Mouse (Mus musculus): Measurements from ENCODE around the gene Cd177. TPM values are rescaled to one million over a fixed set of nuclear protein-coding genes. Genes with fewer than 3 reads are reported as not detected.
"Not testable (repeated sequence)": the region's sequence is repeated elsewhere in the genome, so short reads cannot be mapped to it uniquely, and the experiment has no call there.

The Cd177 gene
- polyA plus RNA-seq (2015; fragmentation: Nextera tagmentation; extraction: Ambion mirVana): 1.5 and 1.8 TPM in 2 replicates

- no peak for ATAC-seq (ENCODE audit: low read depth)
- Histone ChIP-seq H3K4me3 (ENCODE audit: low read length) (no peak within 1 kb of the TSS), H3K27ac (ENCODE audit: low read length) (no peak within 1 kb of the TSS), H3K27me3 (ENCODE audit: control insufficient read depth, insufficient read depth, low read depth, low read length) (no peaks in the 10 kb centered on the region), H3K9me3 (ENCODE audit: control insufficient read depth, low read length) (no peaks in the 10 kb centered on the region), H3K4me2 (ENCODE audit: low read depth, low read length) (no peak within 1 kb of the TSS), H3K4me1 (replicated peaks; ENCODE audit: control insufficient read depth, insufficient read depth, low read length) (no peaks in the 10 kb centered on the region), H3K36me3 (ENCODE audit: control insufficient read depth, insufficient read depth, low read length) (no peaks in the 10 kb centered on the region), H3K9ac (ENCODE audit: low read length) (no peak within 1 kb of the TSS)
- 44% methylated on average over 6 of the region's 6 CpGs for WGBS
These were observed at the start of gene Cd177 for GRCm38 (mm10) chr7:24760211-24760610. Cd177 (minus strand) TSS chr7:24760311.

- H3K4me1 ChIP-seq (replicated peaks; ENCODE audit: control insufficient read depth, insufficient read depth, low read length): no peaks in the 10 kb centered on the region
- WGBS: 33% methylated on average over 2 of the region's 2 CpGs
- no peak overlapping the region for H3K27ac ChIP-seq (ENCODE audit: low read length)
- no peaks in the 10 kb centered on the region for H3K27me3 ChIP-seq (ENCODE audit: control insufficient read depth, insufficient read depth, low read depth, low read length)
- no peak overlapping the region for H3K9ac ChIP-seq (ENCODE audit: low read length)
- no peaks in the 10 kb centered on the region for H3K9me3 ChIP-seq (ENCODE audit: control insufficient read depth, low read length)
- no peaks in the 10 kb centered on the region for H3K36me3 ChIP-seq (ENCODE audit: control insufficient read depth, insufficient read depth, low read length)
- H3K4me2 ChIP-seq (ENCODE audit: low read depth, low read length): no peak overlapping the region
- no peak for ATAC-seq (ENCODE audit: low read depth)
- H3K4me3 ChIP-seq (ENCODE audit: low read length): no peak overlapping the region
These were observed 48.9 kb upstream of the Cd177 start for GRCm38 (mm10) chr7:24809041-24809440.

- WGBS: 28% methylated on average over 6 of the region's 6 CpGs
- no peaks in the 10 kb centered on the region for H3K9me3 ChIP-seq (ENCODE audit: control insufficient read depth, low read length)
- no peak for ATAC-seq (ENCODE audit: low read depth)
These were observed 44.7 kb upstream of the Cd177 start for GRCm38 (mm10) chr7:24804826-24805225.

GRCm38 (mm10) chr7:24802149-24802767 is 42.1 kb upstream of the Cd177 start:
- ATAC-seq (ENCODE audit: low read depth): no peak
- Histone ChIP-seq H3K4me2 (ENCODE audit: low read depth, low read length) (no peak overlapping the region), H3K36me3 (ENCODE audit: control insufficient read depth, insufficient read depth, low read length) (no peaks in the 10 kb centered on the region), H3K4me3 (ENCODE audit: low read length) (no peak overlapping the region), H3K4me1 (replicated peaks; ENCODE audit: control insufficient read depth, insufficient read depth, low read length) (no peaks in the 10 kb centered on the region), H3K9ac (ENCODE audit: low read length) (no peak overlapping the region), H3K27me3 (ENCODE audit: control insufficient read depth, insufficient read depth, low read depth, low read length) (no peaks in the 10 kb centered on the region), H3K9me3 (ENCODE audit: control insufficient read depth, low read length) (no peaks in the 10 kb centered on the region), H3K27ac (ENCODE audit: low read length) (no peak overlapping the region)
- WGBS: 55% methylated on average over 7 of the region's 7 CpGs

More at GRCm38 (mm10) chr7:24804826-24805225, 44.7 kb upstream of the Cd177 start:
- no peak overlapping the region for H3K4me2 ChIP-seq (ENCODE audit: low read depth, low read length)
- H3K27me3 ChIP-seq (ENCODE audit: control insufficient read depth, insufficient read depth, low read depth, low read length): no peaks in the 10 kb centered on the region
- no peak overlapping the region for H3K9ac ChIP-seq (ENCODE audit: low read length)
- no peak overlapping the region for H3K4me3 ChIP-seq (ENCODE audit: low read length)
- no peaks in the 10 kb centered on the region for H3K4me1 ChIP-seq (replicated peaks; ENCODE audit: control insufficient read depth, insufficient read depth, low read length)
- no peak overlapping the region for H3K27ac ChIP-seq (ENCODE audit: low read length)
- H3K36me3 ChIP-seq (ENCODE audit: control insufficient read depth, insufficient read depth, low read length): no peaks in the 10 kb centered on the region

- ATAC-seq (ENCODE audit: low read depth): no peak
- H3K4me3 ChIP-seq (ENCODE audit: low read length): no peak overlapping the region
These were observed 37.8 kb upstream of the Cd177 start for GRCm38 (mm10) chr7:24797918-24798317.

GRCm38 (mm10) chr7:24776918-24777317 is 16.8 kb upstream of the Cd177 start, which contains the start of gene Ceacam10:
Ceacam10 (plus strand) TSS chr7:24777206.
- not testable (repeated sequence) for H3K4me2 ChIP-seq (ENCODE audit: low read depth, low read length); H3K9me3 ChIP-seq (ENCODE audit: control insufficient read depth, low read length)

More at GRCm38 (mm10) chr7:24797918-24798317, 37.8 kb upstream of the Cd177 start:
- H3K27me3 ChIP-seq (ENCODE audit: control insufficient read depth, insufficient read depth, low read depth, low read length): no peaks in the 10 kb centered on the region
- no peaks in the 10 kb centered on the region for H3K36me3 ChIP-seq (ENCODE audit: control insufficient read depth, insufficient read depth, low read length)
- H3K9ac ChIP-seq (ENCODE audit: low read length): no peak overlapping the region
- H3K4me1 ChIP-seq (replicated peaks; ENCODE audit: control insufficient read depth, insufficient read depth, low read length): no peaks in the 10 kb centered on the region
- 87% methylated on average over 1 of the region's 1 CpGs for WGBS
- no peak overlapping the region for H3K27ac ChIP-seq (ENCODE audit: low read length)
- H3K9me3 ChIP-seq (ENCODE audit: control insufficient read depth, low read length): no peaks in the 10 kb centered on the region
- H3K4me2 ChIP-seq (ENCODE audit: low read depth, low read length): no peak overlapping the region

GRCm38 (mm10) chr7:24776145-24776544 is 16.0 kb upstream of the Cd177 start:
- Histone ChIP-seq H3K9ac (ENCODE audit: low read length) (no peak overlapping the region), H3K4me1 (replicated peaks; ENCODE audit: control insufficient read depth, insufficient read depth, low read length) (no peaks in the 10 kb centered on the region), H3K4me2 (ENCODE audit: low read depth, low read length) (no peak overlapping the region), H3K27me3 (ENCODE audit: control insufficient read depth, insufficient read depth, low read depth, low read length) (no peaks in the 10 kb centered on the region), H3K27ac (ENCODE audit: low read length) (no peak overlapping the region), H3K36me3 (ENCODE audit: control insufficient read depth, insufficient read depth, low read length) (no peaks in the 10 kb centered on the region), H3K9me3 (ENCODE audit: control insufficient read depth, low read length) (no peaks in the 10 kb centered on the region), H3K4me3 (ENCODE audit: low read length) (no peak overlapping the region)
- ATAC-seq (ENCODE audit: low read depth): no peak
- WGBS: 79% methylated on average over 2 of the region's 2 CpGs

More at GRCm38 (mm10) chr7:24776918-24777317, 16.8 kb upstream of the Cd177 start, which contains the start of gene Ceacam10:
- H3K36me3 ChIP-seq (ENCODE audit: control insufficient read depth, insufficient read depth, low read length); H3K27me3 ChIP-seq (ENCODE audit: control insufficient read depth, insufficient read depth, low read depth, low read length); H3K27ac ChIP-seq (ENCODE audit: low read length); H3K4me3 ChIP-seq (ENCODE audit: low read length); ATAC-seq (ENCODE audit: low read depth); H3K4me1 ChIP-seq (replicated peaks; ENCODE audit: control insufficient read depth, insufficient read depth, low read length); H3K9ac ChIP-seq (ENCODE audit: low read length): not testable (repeated sequence)
- whole genome bisulfite sequencing: 30% methylated on average over 4 of the region's 4 CpGs

GRCm38 (mm10) chr7:24773942-24774535 is 13.9 kb upstream of the Cd177 start:
- no peak overlapping the region for H3K4me3 ChIP-seq (ENCODE audit: low read length)
- no peak overlapping the region for H3K9ac ChIP-seq (ENCODE audit: low read length)
- no peak overlapping the region for H3K4me2 ChIP-seq (ENCODE audit: low read depth, low read length)
- H3K27ac ChIP-seq (ENCODE audit: low read length): no peak overlapping the region
- no peak for ATAC-seq (ENCODE audit: low read depth)
- no peaks in the 10 kb centered on the region for H3K9me3 ChIP-seq (ENCODE audit: control insufficient read depth, low read length)
- no peaks in the 10 kb centered on the region for H3K4me1 ChIP-seq (replicated peaks; ENCODE audit: control insufficient read depth, insufficient read depth, low read length)
- WGBS: 18% methylated on average over 3 of the region's 3 CpGs
- H3K27me3 ChIP-seq (ENCODE audit: control insufficient read depth, insufficient read depth, low read depth, low read length): no peaks in the 10 kb centered on the region
- no peaks in the 10 kb centered on the region for H3K36me3 ChIP-seq (ENCODE audit: control insufficient read depth, insufficient read depth, low read length)

GRCm38 (mm10) chr7:24771361-24771760 is 11.2 kb upstream of the Cd177 start:
- no peaks in the 10 kb centered on the region for H3K4me1 ChIP-seq (replicated peaks; ENCODE audit: control insufficient read depth, insufficient read depth, low read length)
- H3K36me3 ChIP-seq (ENCODE audit: control insufficient read depth, insufficient read depth, low read length): no peaks in the 10 kb centered on the region
- ATAC-seq (ENCODE audit: low read depth): no peak
- H3K9me3 ChIP-seq (ENCODE audit: control insufficient read depth, low read length): no peaks in the 10 kb centered on the region
- H3K27me3 ChIP-seq (ENCODE audit: control insufficient read depth, insufficient read depth, low read depth, low read length): no peaks in the 10 kb centered on the region
- no peak overlapping the region for H3K4me3 ChIP-seq (ENCODE audit: low read length)
- H3K4me2 ChIP-seq (ENCODE audit: low read depth, low read length): no peak overlapping the region
- H3K9ac ChIP-seq (ENCODE audit: low read length): no peak overlapping the region
- H3K27ac ChIP-seq (ENCODE audit: low read length): no peak overlapping the region

Data from lung, embryonic 16.5 days (tissue).